Mouse (Mus musculus): ENCODE results near the gene Rpl39. TPM values are rescaled to one million over a fixed set of nuclear protein-coding genes. Genes with fewer than 3 reads are reported as not detected.

Gene Rpl39
- polyA plus RNA-seq, 1 experiment from 2014 or later = 348 TPM

DNA sequence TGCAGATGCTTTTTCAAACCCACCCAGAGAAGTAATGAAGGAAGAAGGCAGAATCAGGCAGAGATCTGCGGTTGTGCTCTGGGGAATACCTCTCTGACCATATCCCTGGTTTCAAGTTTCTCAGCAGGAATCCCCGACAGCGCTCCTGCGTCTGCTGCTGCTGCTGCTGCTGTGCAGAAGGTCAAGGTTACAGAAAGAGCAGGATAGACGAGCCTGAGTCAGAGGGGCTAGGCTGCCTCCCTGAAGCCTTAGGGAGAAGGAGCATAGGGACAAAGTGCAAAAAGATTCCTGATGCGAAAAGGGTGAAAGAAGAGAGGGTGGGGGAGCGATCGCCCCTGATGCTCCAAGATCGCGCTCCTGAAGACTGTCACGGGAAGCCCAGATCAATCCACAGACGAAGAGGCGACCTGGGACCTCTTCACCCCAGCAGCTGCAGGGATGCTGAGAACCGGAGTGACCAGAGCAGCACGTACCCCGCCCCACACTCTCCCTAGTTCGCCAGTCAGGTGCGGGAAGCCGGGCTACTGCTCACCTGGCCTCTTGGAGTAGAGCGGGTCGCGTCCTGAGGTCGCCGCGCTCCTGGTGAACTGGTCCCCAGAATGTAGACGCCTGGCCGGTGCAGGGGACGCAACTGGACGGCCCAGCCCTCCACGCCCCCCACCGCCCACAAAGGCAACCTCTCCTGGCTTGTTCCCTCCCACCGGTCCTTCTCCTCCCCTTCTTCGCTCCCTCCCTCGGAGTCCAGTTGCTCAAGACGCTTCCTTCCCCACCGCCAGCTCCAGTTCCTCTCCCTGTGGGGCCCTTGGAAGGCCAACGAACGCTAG is 36.9 kb downstream of the Rpl39 start, which contains the start of gene Sowahd:
Gene Sowahd, plus strand, starts transcription at position 780 of the 824 bp plus-strand sequence.
- 22% methylated on average over 38 of the region's 38 CpGs for WGBS
- Histone ChIP-seq H3K27ac (replicated peaks; ENCODE audit: low read depth, low read length) (no peak within 1 kb of the TSS), H3K9me3 (ENCODE audit: control insufficient read depth, low read length) (no peaks in the 10 kb centered on the region; the same call in 1 of the 2 replicates), H3K4me1 (ENCODE audit: control insufficient read depth, insufficient read depth, low read length) (0 out of 2 replicates have a peak, but pooled peaks cover 2% of the 10 kb centered on the region), H3K9ac (replicated peaks; ENCODE audit: low read length) (peak within 1 kb of the TSS; percentile 31; the same call in 1 of the 2 replicates), H3K4me3 (replicated peaks; ENCODE audit: low read depth, low read length) (peak within 1 kb of the TSS; percentile 35), H3K36me3 (ENCODE audit: control insufficient read depth, insufficient read depth, low read length) (no peaks in the 10 kb centered on the region), H3K27me3 (ENCODE audit: control insufficient read depth, insufficient read depth, low read length) (peaks cover 14% of the 10 kb centered on the region; the same call in 1 of the 2 replicates), H3K4me2 (ENCODE audit: low read length) (peak within 1 kb of the TSS; percentile 64)
- DNase-seq (peak; percentile 8), ATAC-seq (ENCODE audit: low FRiP score, low TSS enrichment) (no peak)

DNA sequence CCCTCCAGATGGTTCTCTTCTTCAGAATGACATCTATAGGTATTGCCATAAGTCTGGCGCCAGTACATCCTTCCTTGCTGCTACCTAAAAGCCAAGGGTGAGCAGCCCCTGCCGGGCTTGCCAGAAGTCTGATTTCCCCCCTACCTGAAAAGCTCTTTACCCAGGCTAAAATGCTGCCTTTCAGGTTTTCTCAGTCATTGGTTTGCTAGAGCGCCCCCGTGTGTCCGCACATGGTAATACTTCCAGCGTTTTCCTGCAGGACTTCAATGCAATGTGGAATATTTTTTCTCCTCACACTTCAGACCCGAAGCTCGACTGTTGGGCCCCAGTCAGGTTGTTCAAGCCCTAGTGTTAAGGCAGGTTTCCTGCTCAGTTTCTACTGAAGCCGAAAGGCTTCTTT is 42.5 kb downstream of the Rpl39 start:
- Histone ChIP-seq H3K4me1 (ENCODE audit: control insufficient read depth, insufficient read depth, low read length) (no peaks in the 10 kb centered on the region), H3K4me2 (ENCODE audit: low read length) (no peak overlapping the region), H3K36me3 (ENCODE audit: control insufficient read depth, insufficient read depth, low read length) (no peaks in the 10 kb centered on the region), H3K4me3 (replicated peaks; ENCODE audit: low read depth, low read length) (no peak overlapping the region), H3K27me3 (ENCODE audit: control insufficient read depth, insufficient read depth, low read length) (peaks cover 4% of the 10 kb centered on the region; the same call in 1 of the 2 replicates), H3K9me3 (ENCODE audit: control insufficient read depth, low read length) (no peaks in the 10 kb centered on the region; the same call in 1 of the 2 replicates), H3K27ac (replicated peaks; ENCODE audit: low read depth, low read length) (no peak overlapping the region), H3K9ac (replicated peaks; ENCODE audit: low read length) (no peak overlapping the region)
- ATAC-seq (ENCODE audit: low FRiP score, low TSS enrichment) (no peak), DNase-seq (peak; percentile 76)
- WGBS = 23% methylated on average over 9 of the region's 9 CpGs

Other genes with a start within 250 kb of the Rpl39 start
- gene Ube2a, start 211.5 kb downstream of the Rpl39 start, polyA plus RNA-seq (2014; fragmentation: Nextera tagmentation; extraction: Ambion mirVana) = 130 and 132 TPM in 2 replicates
- 15.7 and 23.0 TPM in 2 replicates for gene C330007P06Rik, start 211.3 kb downstream of the Rpl39 start, polyA plus RNA-seq (2014; fragmentation: Nextera tagmentation; extraction: Ambion mirVana)
- 17.5 and 20.0 TPM in 2 replicates for gene Nkrf, start 182.5 kb downstream of the Rpl39 start, polyA plus RNA-seq (2014; fragmentation: Nextera tagmentation; extraction: Ambion mirVana)
- 62.2 and 76.7 TPM in 2 replicates for gene Sept6, start 93.6 kb downstream of the Rpl39 start, polyA plus RNA-seq (2014; fragmentation: Nextera tagmentation; extraction: Ambion mirVana)
- gene Sowahd, start 36.6 kb downstream of the Rpl39 start, polyA plus RNA-seq (2014; fragmentation: Nextera tagmentation; extraction: Ambion mirVana) = not detected in 2 replicates
- gene Upf3b, start 24.9 kb upstream of the Rpl39 start, polyA plus RNA-seq (2014; fragmentation: Nextera tagmentation; extraction: Ambion mirVana) = 26.6 and 28.8 TPM in 2 replicates
- gene Nkap, start 41.4 kb upstream of the Rpl39 start, polyA plus RNA-seq (2014; fragmentation: Nextera tagmentation; extraction: Ambion mirVana) = 27.1 and 29.4 TPM in 2 replicates
- 0.22 and 0.63 TPM in 2 replicates for gene Akap14, start 83.4 kb upstream of the Rpl39 start, polyA plus RNA-seq (2014; fragmentation: Nextera tagmentation; extraction: Ambion mirVana)
- 577 and 838 TPM in 2 replicates for gene Ndufa1, start 105.8 kb upstream of the Rpl39 start, polyA plus RNA-seq (2014; fragmentation: Nextera tagmentation; extraction: Ambion mirVana)
- 20.5 and 20.8 TPM in 2 replicates for gene Rnf113a1, start 105.8 kb upstream of the Rpl39 start, polyA plus RNA-seq (2014; fragmentation: Nextera tagmentation; extraction: Ambion mirVana)
- gene Gm9, start 125.6 kb upstream of the Rpl39 start, polyA plus RNA-seq (2014; fragmentation: Nextera tagmentation; extraction: Ambion mirVana) = not detected in 2 replicates
- gene Rhox1, start 136.9 kb upstream of the Rpl39 start, polyA plus RNA-seq (2014; fragmentation: Nextera tagmentation; extraction: Ambion mirVana) = not detected in 2 replicates
- not detected in 2 replicates for gene Rhox2a, start 159.6 kb upstream of the Rpl39 start, polyA plus RNA-seq (2014; fragmentation: Nextera tagmentation; extraction: Ambion mirVana)
- gene Rhox3a, start 164.5 kb upstream of the Rpl39 start, polyA plus RNA-seq (2014; fragmentation: Nextera tagmentation; extraction: Ambion mirVana) = not detected in 2 replicates
- gene Rhox4a, start 179.9 kb upstream of the Rpl39 start, polyA plus RNA-seq (2014; fragmentation: Nextera tagmentation; extraction: Ambion mirVana) = not detected in 2 replicates

Data from midbrain, embryonic 14.5 days (tissue).